Mouse (Mus musculus): Measurements from ENCODE around the gene Srgap2.
A peak's percentile ranks its signal among the peaks of the same experiment; 100 is the strongest.

Srgap2 gene

GRCm38 (mm10) chr1:131417821-131418660, 109.1 kb downstream of the Srgap2 start:
- DNase-seq (ENCODE audit: low read depth): no peak

- DNase-seq (ENCODE audit: low read depth): no peak
These were observed 109.9 kb downstream of the Srgap2 start for GRCm38 (mm10) chr1:131417059-131417750.

GRCm38 (mm10) chr1:131403567-131403966, 123.6 kb downstream of the Srgap2 start:
- no peak for DNase-seq (ENCODE audit: low read depth)

GRCm38 (mm10) chr1:131400844-131401243, 126.3 kb downstream of the Srgap2 start:
- DNase-seq (ENCODE audit: low read depth): peak; percentile 15

- DNase-seq (ENCODE audit: low read depth): no peak
These were observed 129.0 kb downstream of the Srgap2 start for GRCm38 (mm10) chr1:131398181-131398580.

- no peak for DNase-seq (ENCODE audit: low read depth)
These were observed 142.7 kb downstream of the Srgap2 start for GRCm38 (mm10) chr1:131384406-131384805.

GRCm38 (mm10) chr1:131382184-131382583, 145.0 kb downstream of the Srgap2 start:
- DNase-seq (ENCODE audit: low read depth): no peak

GRCm38 (mm10) chr1:131380254-131380653, 146.9 kb downstream of the Srgap2 start:
- DNase-seq (ENCODE audit: low read depth): peak; percentile 13

GRCm38 (mm10) chr1:131378914-131379474, 148.2 kb downstream of the Srgap2 start:
- peak; percentile 70 for DNase-seq (ENCODE audit: low read depth)

- peak; percentile 58 for DNase-seq (ENCODE audit: low read depth)
These were observed 148.9 kb downstream of the Srgap2 start for GRCm38 (mm10) chr1:131378081-131378913.

GRCm38 (mm10) chr1:131365832-131366231, 161.3 kb downstream of the Srgap2 start:
- no peak for DNase-seq (ENCODE audit: low read depth)

GRCm38 (mm10) chr1:131364432-131364831, 162.7 kb downstream of the Srgap2 start:
- no peak for DNase-seq (ENCODE audit: low read depth)

GRCm38 (mm10) chr1:131363887-131364286, 163.3 kb downstream of the Srgap2 start:
- DNase-seq (ENCODE audit: low read depth): no peak

GRCm38 (mm10) chr1:131362089-131362488, 165.1 kb downstream of the Srgap2 start:
- DNase-seq (ENCODE audit: low read depth): peak; percentile 54

GRCm38 (mm10) chr1:131360800-131361199, 166.4 kb downstream of the Srgap2 start:
- no peak for DNase-seq (ENCODE audit: low read depth)

- no peak for DNase-seq (ENCODE audit: low read depth)
These were observed 167.5 kb downstream of the Srgap2 start for GRCm38 (mm10) chr1:131359609-131360008.

- no peak for DNase-seq (ENCODE audit: low read depth)
These were observed 169.9 kb downstream of the Srgap2 start for GRCm38 (mm10) chr1:131357213-131357612.

GRCm38 (mm10) chr1:131351436-131351835, 175.7 kb downstream of the Srgap2 start:
- DNase-seq (ENCODE audit: low read depth): no peak

- peak; percentile 21 for DNase-seq (ENCODE audit: low read depth)
These were observed 177.1 kb downstream of the Srgap2 start for GRCm38 (mm10) chr1:131349993-131350510.

- no peak for DNase-seq (ENCODE audit: low read depth)
These were observed 179.4 kb downstream of the Srgap2 start for GRCm38 (mm10) chr1:131347708-131348107.

- DNase-seq (ENCODE audit: low read depth): peak; percentile 49
These were observed 180.1 kb downstream of the Srgap2 start for GRCm38 (mm10) chr1:131346916-131347555.

Data from NIH3T3 (cell line).